Mouse (Mus musculus): ENCODE data around the gene Pilrb2. TPM values are rescaled to one million over a fixed set of nuclear protein-coding genes. Genes with fewer than 3 reads are reported as not detected.
"Not testable (repeated sequence)": the region's sequence is repeated elsewhere in the genome, so short reads cannot be mapped to it uniquely, and the experiment has no call there.

Gene Pilrb2
- 0.83 and 1.1 TPM in 2 replicates for polyA plus RNA-seq (2015; fragmentation: Nextera tagmentation; extraction: Ambion mirVana)

DNA sequence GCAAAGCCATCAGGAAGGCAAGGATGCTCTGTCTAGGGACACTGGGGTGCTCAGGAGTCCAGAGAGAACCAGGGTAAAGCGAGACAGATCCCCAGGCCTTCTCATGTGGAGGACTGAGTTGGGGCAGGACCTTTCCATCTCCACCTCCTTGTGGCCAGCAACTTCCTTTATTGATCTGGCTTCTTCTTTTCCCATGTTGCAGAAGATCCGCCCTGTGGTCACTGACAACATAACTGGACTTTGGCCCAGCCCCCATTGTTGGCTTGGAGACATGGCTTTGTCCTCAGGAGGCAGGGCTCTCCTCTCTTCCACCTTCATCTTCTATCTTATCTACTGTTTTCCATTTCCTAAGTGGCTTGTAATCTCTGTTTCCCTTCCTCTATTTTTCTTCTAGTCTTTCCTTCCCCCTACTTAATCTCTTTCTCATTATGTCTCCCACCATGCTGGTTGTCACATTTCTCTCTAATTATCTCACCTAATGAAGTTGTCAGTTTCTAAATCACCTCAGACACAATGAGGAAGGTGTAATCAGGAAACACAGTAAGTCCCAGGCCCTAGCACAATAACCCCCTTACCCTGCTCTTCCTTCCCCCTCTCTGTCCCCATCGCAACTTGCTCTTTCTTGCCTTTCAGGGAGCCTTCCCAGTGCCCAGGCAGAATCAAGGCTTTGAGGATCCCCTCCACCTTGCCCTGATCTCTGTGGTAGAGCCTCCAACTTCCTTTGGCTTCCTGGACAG lies at the start of gene Pilrb2:
Gene Pilrb2, minus strand, starts transcription at position 172 of the 737 bp plus-strand sequence.
- not testable (repeated sequence) for H3K27ac ChIP-seq; H3K27me3 ChIP-seq; H3K9me3 ChIP-seq; ATAC-seq (ENCODE audit: borderline replicate concordance, extremely low read depth, low FRiP score, low TSS enrichment); H3K36me3 ChIP-seq; H3K4me2 ChIP-seq; H3K4me3 ChIP-seq; H3K9ac ChIP-seq; H3K4me1 ChIP-seq
- 50% methylated on average over 3 of the region's 3 CpGs for WGBS

DNA sequence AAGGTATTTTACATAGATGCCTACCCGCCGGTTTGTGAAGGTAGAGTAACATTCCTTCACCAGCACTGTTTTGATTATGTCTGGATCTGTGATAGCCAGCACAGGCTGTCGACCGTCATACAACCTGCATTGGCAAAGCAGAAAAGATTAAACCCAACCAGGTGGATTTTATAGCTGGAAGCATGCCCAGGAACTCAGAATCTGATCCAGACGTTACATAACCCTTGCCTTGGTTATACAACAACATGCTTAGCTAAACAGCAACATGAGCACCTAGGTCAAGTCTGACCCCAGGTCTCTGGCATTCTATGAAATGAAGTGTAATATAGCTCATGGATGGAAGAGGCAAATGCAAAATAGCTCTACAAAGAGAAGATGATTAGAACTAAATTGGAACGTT lies 43.9 kb upstream of the Pilrb2 start:
- no peaks in the 10 kb centered on the region for H3K4me1 ChIP-seq
- ATAC-seq (ENCODE audit: borderline replicate concordance, extremely low read depth, low FRiP score, low TSS enrichment) = no peak
- H3K27ac ChIP-seq = no peak overlapping the region
- no peaks in the 10 kb centered on the region for H3K27me3 ChIP-seq
- WGBS = 68% methylated on average over 6 of the region's 6 CpGs
- no peaks in the 10 kb centered on the region for H3K9me3 ChIP-seq
- no peak overlapping the region for H3K4me2 ChIP-seq
- no peak overlapping the region for H3K9ac ChIP-seq
- H3K4me3 ChIP-seq = no peak overlapping the region
- H3K36me3 ChIP-seq = no peaks in the 10 kb centered on the region

DNA sequence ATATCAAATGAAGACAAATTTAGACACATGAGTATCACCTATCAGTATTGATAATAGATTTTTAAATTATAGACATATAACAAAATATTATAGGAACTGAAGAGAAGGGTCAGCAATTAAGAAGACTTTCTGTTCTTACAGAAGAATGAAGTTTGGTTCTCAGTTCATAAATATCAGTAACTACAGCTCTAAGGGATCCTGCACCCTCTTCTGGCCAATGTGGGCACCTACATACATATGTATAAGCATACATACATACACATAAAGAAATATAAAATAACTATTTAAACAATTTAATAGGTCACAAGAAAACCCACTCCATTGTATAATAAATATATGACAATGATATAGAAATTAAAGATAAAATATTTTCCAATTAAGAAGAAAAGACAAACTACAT lies 42.9 kb upstream of the Pilrb2 start:
- no peak overlapping the region for H3K4me2 ChIP-seq
- no peaks in the 10 kb centered on the region for H3K27me3 ChIP-seq
- no peaks in the 10 kb centered on the region for H3K36me3 ChIP-seq
- no peak overlapping the region for H3K4me3 ChIP-seq
- H3K27ac ChIP-seq = no peak overlapping the region
- H3K9me3 ChIP-seq = no peaks in the 10 kb centered on the region
- ATAC-seq (ENCODE audit: borderline replicate concordance, extremely low read depth, low FRiP score, low TSS enrichment) = no peak
- no peaks in the 10 kb centered on the region for H3K4me1 ChIP-seq
- no peak overlapping the region for H3K9ac ChIP-seq

DNA sequence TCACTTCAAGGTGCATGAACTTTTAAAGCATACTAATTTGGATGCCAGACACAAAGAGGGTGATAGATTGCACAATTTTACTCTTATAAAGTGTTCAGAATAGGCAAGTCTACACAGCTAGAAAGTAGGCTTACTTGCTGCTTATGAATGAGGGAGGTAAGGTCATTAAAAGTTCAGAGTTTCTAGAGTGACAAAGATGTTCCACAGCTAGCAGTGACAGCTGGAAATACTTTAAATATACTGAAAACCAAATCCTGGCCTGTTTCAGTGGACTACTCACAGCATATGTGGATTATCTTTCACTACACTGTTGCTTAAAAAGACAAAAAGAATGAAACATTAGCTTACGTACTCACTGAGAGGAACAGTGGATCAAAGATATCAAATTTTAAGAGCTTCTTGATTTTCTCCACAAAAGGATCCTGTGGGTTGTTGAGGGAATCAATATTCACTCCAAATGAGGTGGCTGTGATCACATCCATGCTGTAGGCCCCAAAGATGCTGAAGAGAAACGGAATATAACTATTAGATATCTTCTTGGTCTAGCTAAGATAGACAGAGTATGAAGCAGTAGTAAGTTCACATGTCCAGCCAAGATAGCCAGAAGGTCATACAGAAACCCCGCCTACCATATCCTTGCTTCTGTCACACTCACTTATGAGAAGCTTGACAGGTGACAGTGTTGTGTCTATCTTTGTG lies 38.1 kb upstream of the Pilrb2 start:
- peak; percentile 64 for ATAC-seq (ENCODE audit: borderline replicate concordance, extremely low read depth, low FRiP score, low TSS enrichment)
- H3K9ac ChIP-seq = no peak overlapping the region
- H3K36me3 ChIP-seq = no peaks in the 10 kb centered on the region
- no peaks in the 10 kb centered on the region for H3K4me1 ChIP-seq
- no peak overlapping the region for H3K4me3 ChIP-seq
- WGBS = 49% methylated on average over 3 of the region's 3 CpGs
- H3K4me2 ChIP-seq = no peak overlapping the region
- H3K27ac ChIP-seq = peak overlapping the region; percentile 11; the same call in 1 of the 2 replicates
- no peaks in the 10 kb centered on the region for H3K27me3 ChIP-seq
- H3K9me3 ChIP-seq = no peaks in the 10 kb centered on the region

DNA sequence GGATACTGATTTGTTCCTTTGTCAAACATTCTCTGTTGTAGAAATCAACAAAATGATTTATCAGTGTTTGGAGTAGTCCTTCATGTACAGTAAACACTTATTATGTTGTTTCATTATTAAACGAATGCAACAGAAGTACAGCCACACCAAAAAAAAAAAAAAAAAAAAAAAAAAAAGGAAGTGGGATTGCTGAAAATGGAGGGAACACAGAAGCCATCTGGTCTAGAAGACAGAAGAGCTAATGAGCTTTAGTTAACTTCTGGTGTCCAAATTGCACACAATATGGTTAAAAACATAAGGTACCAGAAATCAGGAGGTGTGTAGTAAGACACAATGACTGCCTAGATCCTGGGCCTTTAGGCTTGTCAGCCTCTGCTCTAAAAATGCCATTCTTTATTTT lies 26.2 kb upstream of the Pilrb2 start:
- Histone ChIP-seq H3K36me3 (no peaks in the 10 kb centered on the region), H3K4me2 (no peak overlapping the region), H3K9me3 (no peaks in the 10 kb centered on the region), H3K27ac (no peak overlapping the region), H3K4me3 (no peak overlapping the region), H3K27me3 (no peaks in the 10 kb centered on the region), H3K9ac (no peak overlapping the region), H3K4me1 (no peaks in the 10 kb centered on the region)
- ATAC-seq (ENCODE audit: borderline replicate concordance, extremely low read depth, low FRiP score, low TSS enrichment) = no peak
- WGBS = 50% methylated on average over 1 of the region's 1 CpGs

DNA sequence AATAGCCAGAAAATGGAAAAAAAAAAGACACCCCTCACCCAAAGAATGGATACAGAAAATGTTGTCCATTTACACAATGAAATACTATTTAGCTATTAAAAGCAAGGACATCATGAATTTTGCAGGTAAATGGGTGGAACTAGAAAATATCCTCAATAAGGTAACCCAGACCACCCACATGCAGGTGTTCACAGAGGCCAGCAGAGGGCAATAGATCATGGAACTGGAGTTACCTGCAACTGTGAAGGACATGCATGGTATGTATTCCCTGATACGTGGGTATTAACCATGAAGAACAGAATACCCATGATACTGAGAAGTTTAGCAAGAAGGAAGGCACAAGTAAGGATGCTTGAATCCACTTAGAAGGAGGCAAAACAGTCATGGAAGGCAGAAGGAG lies 21.3 kb upstream of the Pilrb2 start:
- H3K4me1 ChIP-seq = no peaks in the 10 kb centered on the region
- H3K27ac ChIP-seq = no peak overlapping the region
- H3K9me3 ChIP-seq = no peaks in the 10 kb centered on the region
- H3K4me3 ChIP-seq = no peak overlapping the region
- no peak overlapping the region for H3K4me2 ChIP-seq
- H3K36me3 ChIP-seq = no peaks in the 10 kb centered on the region
- ATAC-seq (ENCODE audit: borderline replicate concordance, extremely low read depth, low FRiP score, low TSS enrichment) = no peak
- 29% methylated on average over 1 of the region's 1 CpGs for WGBS
- no peaks in the 10 kb centered on the region for H3K27me3 ChIP-seq
- no peak overlapping the region for H3K9ac ChIP-seq

DNA sequence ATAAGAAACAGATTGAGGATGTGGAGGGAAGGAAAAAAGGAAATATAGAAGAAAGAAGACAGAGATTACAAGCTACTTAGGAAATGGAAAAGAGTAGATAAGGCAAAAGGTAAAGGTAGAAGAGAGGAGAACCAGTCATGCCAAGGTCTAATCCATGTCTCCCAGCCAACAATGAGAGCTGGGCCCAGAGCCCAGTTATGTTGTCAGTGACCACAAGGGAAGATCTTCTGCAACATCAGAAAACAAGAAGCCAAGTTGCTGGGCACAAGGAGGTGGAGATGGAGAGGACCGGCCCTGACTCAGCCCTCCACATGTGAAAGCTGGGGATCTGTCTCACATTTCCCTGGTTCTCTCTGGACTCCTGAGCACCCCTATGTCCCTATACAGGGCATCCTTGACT lies 16.1 kb upstream of the Pilrb2 start:
- ATAC-seq (ENCODE audit: borderline replicate concordance, extremely low read depth, low FRiP score, low TSS enrichment) = no peak

DNA sequence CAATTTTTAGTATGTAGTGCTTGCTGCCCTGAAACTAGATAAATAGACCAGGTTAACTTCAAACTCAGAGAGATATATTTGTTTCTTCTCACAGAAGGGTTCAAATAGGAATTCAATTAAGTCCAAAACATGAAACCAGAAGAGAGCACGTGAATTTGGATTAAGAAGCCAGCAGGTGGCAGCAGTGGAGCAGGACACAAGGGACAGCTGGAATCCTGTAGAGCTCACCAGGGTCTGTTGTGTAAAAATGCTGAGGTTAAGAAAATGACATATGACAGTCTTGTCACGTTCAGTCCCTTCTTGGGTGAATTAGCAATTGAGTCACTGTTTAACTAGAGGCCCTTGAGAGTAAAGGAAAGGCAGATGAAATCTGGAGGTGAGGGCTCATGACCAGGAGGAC lies 14.3 kb upstream of the Pilrb2 start:
- no peak overlapping the region for H3K9ac ChIP-seq
- no peak for ATAC-seq (ENCODE audit: borderline replicate concordance, extremely low read depth, low FRiP score, low TSS enrichment)
- WGBS = 3% methylated on average over 2 of the region's 2 CpGs
- no peak overlapping the region for H3K4me3 ChIP-seq
- no peaks in the 10 kb centered on the region for H3K27me3 ChIP-seq
- H3K9me3 ChIP-seq = no peaks in the 10 kb centered on the region
- no peaks in the 10 kb centered on the region for H3K4me1 ChIP-seq
- no peak overlapping the region for H3K27ac ChIP-seq
- no peak overlapping the region for H3K4me2 ChIP-seq
- no peaks in the 10 kb centered on the region for H3K36me3 ChIP-seq

More for the DNA sequence above, 16.1 kb upstream of the Pilrb2 start:
- H3K9ac ChIP-seq = no peak overlapping the region
- no peak overlapping the region for H3K27ac ChIP-seq
- WGBS = 95% methylated on average over 1 of the region's 1 CpGs
- no peak overlapping the region for H3K4me2 ChIP-seq
- no peaks in the 10 kb centered on the region for H3K4me1 ChIP-seq
- no peaks in the 10 kb centered on the region for H3K36me3 ChIP-seq
- no peaks in the 10 kb centered on the region for H3K9me3 ChIP-seq
- H3K4me3 ChIP-seq = no peak overlapping the region
- no peaks in the 10 kb centered on the region for H3K27me3 ChIP-seq

DNA sequence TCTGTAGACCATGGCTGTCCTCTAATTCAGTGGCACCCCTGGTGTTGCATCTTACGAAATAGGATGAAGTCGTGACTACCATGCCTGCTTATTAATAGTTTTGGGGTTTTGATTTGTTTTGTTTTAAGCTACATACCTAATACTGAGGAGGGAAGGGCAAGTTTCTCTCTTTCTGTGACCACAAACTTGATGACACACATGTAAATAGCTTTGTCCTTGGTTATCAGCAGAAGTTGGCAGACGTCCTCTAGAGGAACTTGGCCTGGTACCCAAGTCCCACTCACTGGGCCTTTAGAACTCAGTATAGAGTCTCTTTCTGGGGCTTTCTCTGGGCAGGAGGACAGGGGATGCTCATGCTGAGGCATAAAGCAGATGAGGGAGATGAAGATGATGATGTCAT lies 11.7 kb upstream of the Pilrb2 start:
- no peak overlapping the region for H3K4me2 ChIP-seq
- no peak for ATAC-seq (ENCODE audit: borderline replicate concordance, extremely low read depth, low FRiP score, low TSS enrichment)
- no peaks in the 10 kb centered on the region for H3K4me1 ChIP-seq
- H3K9me3 ChIP-seq = no peaks in the 10 kb centered on the region
- no peak overlapping the region for H3K27ac ChIP-seq
- WGBS = 74% methylated on average over 3 of the region's 3 CpGs
- H3K4me3 ChIP-seq = no peak overlapping the region
- no peak overlapping the region for H3K9ac ChIP-seq
- H3K27me3 ChIP-seq = no peaks in the 10 kb centered on the region
- no peaks in the 10 kb centered on the region for H3K36me3 ChIP-seq

DNA sequence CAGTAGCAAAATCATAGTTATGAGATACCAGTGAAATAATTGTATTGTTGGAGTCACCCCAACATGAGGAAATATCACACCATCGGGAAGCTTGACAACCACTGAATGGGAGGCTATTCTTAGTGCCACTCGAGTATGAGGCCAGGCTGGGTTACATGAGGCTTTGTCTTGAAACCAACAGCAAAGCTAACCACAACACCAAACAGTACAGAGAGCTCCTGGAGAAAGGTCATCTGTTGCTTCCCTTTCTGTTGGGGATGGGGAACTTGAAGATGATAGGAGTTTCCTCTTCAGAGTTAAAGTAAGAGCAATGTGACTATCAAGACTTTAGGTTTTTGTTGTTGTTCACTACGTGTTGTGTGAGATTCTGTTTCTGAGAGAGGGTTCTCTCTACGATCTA lies 11.3 kb upstream of the Pilrb2 start:
- 67% methylated on average over 4 of the region's 4 CpGs for WGBS
- no peak for ATAC-seq (ENCODE audit: borderline replicate concordance, extremely low read depth, low FRiP score, low TSS enrichment)

DNA sequence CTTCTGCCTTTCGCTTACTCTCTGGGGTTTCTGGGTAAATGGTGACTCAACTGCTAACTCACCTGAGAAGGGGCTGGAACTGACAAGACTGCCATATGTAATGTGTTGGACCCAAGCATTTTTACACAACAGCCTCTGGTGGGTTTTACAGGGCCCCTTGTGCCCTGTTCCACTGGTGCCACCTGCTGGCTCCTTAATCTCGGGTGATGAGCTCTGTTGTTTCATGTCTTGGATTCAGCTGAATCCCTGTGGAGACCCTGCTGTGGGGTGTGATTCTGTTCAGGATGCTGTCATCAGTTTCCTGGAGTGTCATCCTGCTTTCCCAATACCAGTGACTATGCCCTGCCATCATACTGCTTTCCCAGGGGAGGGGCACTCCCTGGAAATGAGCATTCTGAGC lies 6.2 kb upstream of the Pilrb2 start:
- H3K9me3 ChIP-seq = no peaks in the 10 kb centered on the region
- no peaks in the 10 kb centered on the region for H3K27me3 ChIP-seq
- WGBS = 50% methylated on average over 2 of the region's 2 CpGs
- no peaks in the 10 kb centered on the region for H3K4me1 ChIP-seq
- no peak overlapping the region for H3K9ac ChIP-seq
- H3K27ac ChIP-seq = no peak overlapping the region
- no peak overlapping the region for H3K4me2 ChIP-seq
- no peaks in the 10 kb centered on the region for H3K36me3 ChIP-seq
- no peak overlapping the region for H3K4me3 ChIP-seq
- ATAC-seq (ENCODE audit: borderline replicate concordance, extremely low read depth, low FRiP score, low TSS enrichment) = no peak

More for the DNA sequence above, 11.3 kb upstream of the Pilrb2 start:
- H3K9ac ChIP-seq = no peak overlapping the region
- H3K36me3 ChIP-seq = no peaks in the 10 kb centered on the region
- no peak overlapping the region for H3K4me3 ChIP-seq
- no peaks in the 10 kb centered on the region for H3K4me1 ChIP-seq
- H3K27me3 ChIP-seq = no peaks in the 10 kb centered on the region
- H3K4me2 ChIP-seq = no peak overlapping the region
- H3K27ac ChIP-seq = no peak overlapping the region
- H3K9me3 ChIP-seq = no peaks in the 10 kb centered on the region

DNA sequence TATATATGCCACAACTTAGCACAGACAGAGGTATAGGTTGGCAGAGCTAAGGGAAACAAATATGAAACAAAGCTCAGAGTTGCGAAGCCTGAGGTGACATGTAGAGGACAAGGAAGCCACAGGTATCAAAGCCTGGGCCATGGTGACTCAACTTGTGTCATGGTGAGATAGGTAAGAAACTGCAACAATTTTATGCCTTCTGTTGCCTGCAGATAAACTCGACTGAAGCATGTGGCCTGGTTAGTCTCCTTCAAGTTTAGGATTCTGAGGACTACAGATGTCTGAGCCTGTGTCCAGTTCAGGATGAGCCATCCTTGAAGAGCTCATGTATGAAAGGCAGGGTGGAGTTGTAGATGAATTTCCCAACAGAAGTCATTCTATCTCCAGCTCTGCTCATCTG lies 3.4 kb upstream of the Pilrb2 start:
- Histone ChIP-seq H3K36me3 (no peaks in the 10 kb centered on the region), H3K27me3 (no peaks in the 10 kb centered on the region), H3K9me3 (no peaks in the 10 kb centered on the region), H3K4me1 (no peaks in the 10 kb centered on the region), H3K27ac (no peak overlapping the region), H3K9ac (no peak overlapping the region), H3K4me3 (no peak overlapping the region), H3K4me2 (no peak overlapping the region)
- 76% methylated on average over 2 of the region's 2 CpGs for WGBS
- no peak for ATAC-seq (ENCODE audit: borderline replicate concordance, extremely low read depth, low FRiP score, low TSS enrichment)
